Mouse (Mus musculus) liver, embryonic 14.5 days (tissue): ENCODE results near the gene Nxpe3. TPM values are rescaled to one million over a fixed set of nuclear protein-coding genes. Genes with fewer than 3 reads are reported as not detected.
A peak's percentile ranks its signal among the peaks of the same experiment; 100 is the strongest.
"Not testable (repeated sequence)": the region's sequence is repeated elsewhere in the genome, so short reads cannot be mapped to it uniquely, and the experiment has no call there.

Experiments
- ATAC-seq: fragments of 200-750 bp; cut with Nextera tagmentation; 2 replicates; pipeline ENCODE4 v1.8.0; 2017; ENCODE audit warnings: moderate number of reproducible peaks, mild to moderate bottlenecking, moderate library complexity; ENCODE audit not compliant: insufficient read depth
- DNase-seq, 3 experiments: peaks; one replicate each; pipeline ENCODE4 v3.0.0-alpha.2; 2012 to 2013; ENCODE audit warnings: low read depth in 3 of 3, low spot score in 3 of 3
- H3K27ac ChIP-seq: fragments of 300-500 bp; sonication (generic); 2 replicates; pipeline ENCODE4 v1.5.1; 2014; ENCODE audit warnings: moderate library complexity, mild to moderate bottlenecking, control low read depth, inconsistent platforms
- H3K27me3 ChIP-seq: fragments of 300-500 bp; sonication (generic); 2 replicates; pipeline ENCODE4 v1.6.1; 2014; ENCODE audit warnings: mild to moderate bottlenecking, low read length, moderate library complexity; ENCODE audit not compliant: control insufficient read depth, insufficient read depth
- H3K36me3 ChIP-seq: fragments of 300-500 bp; sonication (generic); replicated peaks from 2 replicates; pipeline ENCODE4 v1.6.1; 2014; ENCODE audit warnings: low read depth; ENCODE audit not compliant: control insufficient read depth, insufficient read depth
- H3K4me1 ChIP-seq, 2 experiments: fragments of 200-500 bp in 1 of 2; fragments of 300-500 bp in 1 of 2; sonication (generic) in 1 of 2; replicated peaks; 2 replicates each; pipeline ENCODE4 v1.6.1; 2012 to 2014; ENCODE audit warnings: antibody characterized with exemption in 1 of 2, inconsistent platforms in 1 of 2, low read length in 1 of 2; ENCODE audit not compliant: control insufficient read depth in 2 of 2, insufficient read depth in 2 of 2
- H3K4me2 ChIP-seq: fragments of 300-500 bp; sonication (generic); 2 replicates; pipeline ENCODE4 v1.6.1; 2014; ENCODE audit warnings: low read depth, mild to moderate bottlenecking, control low read depth, moderate library complexity
- H3K4me3 ChIP-seq, 2 experiments: fragments of 200-500 bp in 1 of 2; fragments of 300-500 bp in 1 of 2; sonication (generic) in 1 of 2; 2 replicates each; pipeline ENCODE4 v1.5.1; 2012 to 2014; ENCODE audit warnings: low read depth in 2 of 2, low read length in 2 of 2, mild to moderate bottlenecking in 2 of 2, control low read depth in 1 of 2, inconsistent platforms in 1 of 2, moderate library complexity in 1 of 2; ENCODE audit not compliant: insufficient read depth in 1 of 2
- H3K9ac ChIP-seq: fragments of 300-500 bp; sonication (generic); replicated peaks from 2 replicates; pipeline ENCODE4 v1.6.1; 2014; ENCODE audit warnings: mild to moderate bottlenecking, control low read depth, moderate library complexity
- H3K9me3 ChIP-seq: fragments of 300-500 bp; sonication (generic); 2 replicates; pipeline ENCODE4 v1.6.1; 2016; ENCODE audit warnings: low read length, mixed read lengths; ENCODE audit not compliant: control insufficient read depth
- CTCF ChIP-seq: IDR thresholded peaks from 2 replicates; pipeline ENCODE4 v1.5.1; 2016; ENCODE audit warnings: antibody characterized with exemption, low read depth, control low read depth
- EP300 ChIP-seq: IDR thresholded peaks from 2 replicates; pipeline ENCODE4 v1.6.1; 2016; ENCODE audit warnings: antibody characterized with exemption, low read depth
- WGBS: fragments of 180-500 bp; shearing (Covaris S2); extraction: QIAGEN DNeasy Blood & Tissue Kit; methylation state at CpG from one replicate; pipeline ENCODE4 v1.1.7; 2014; ENCODE audit not compliant: insufficient replicate concordance; 5-methylcytosine and 5-hydroxymethylcytosine counted together
- polyA plus RNA-seq, 2 experiments: library from polyadenylated mRNA; depleted of rRNA in 1 of 2; stranded (reverse) in 1 of 2; unstranded in 1 of 2; fragments of >200 nt; fragmentation: Nextera tagmentation in 1 of 2; extraction: Ambion mirVana in 1 of 2; gene quantifications; 2 replicates each; pipeline versions ENCODE4 v1.2.1 to v1.2.3; 2012 to 2014

Gene Nxpe3
- polyA plus RNA-seq, 2 experiments: 0.33 to 0.83 TPM

GRCm38 (mm10) chr16:55838129-55838509 lies 57.0 kb downstream of the Nxpe3 start:
- H3K27me3 ChIP-seq: no peaks in the 10 kb centered on the region
- H3K27ac ChIP-seq: peak overlapping the region; percentile 51; the same call in 1 of the 2 replicates

GRCm38 (mm10) chr16:55837653-55838052 lies 57.4 kb downstream of the Nxpe3 start:
- H3K9me3 ChIP-seq, H3K27me3 ChIP-seq, H3K9ac ChIP-seq, H3K36me3 ChIP-seq, DNase-seq, H3K4me3 ChIP-seq, H3K27ac ChIP-seq, ATAC-seq: not testable (repeated sequence)
- H3K4me1 ChIP-seq: peaks cover 0 to 11% of the 10 kb centered on the region in 2 experiments; a peak in 2 of 4 replicates
- peak overlapping the region; percentile 78 for H3K4me2 ChIP-seq
- 65% methylated on average over 8 of the region's 8 CpGs for WGBS

More at GRCm38 (mm10) chr16:55838129-55838509, 57.0 kb downstream of the Nxpe3 start:
- DNase-seq: no peak
- Histone ChIP-seq H3K36me3 (no peaks in the 10 kb centered on the region), H3K4me1 (peaks cover 0 to 11% of the 10 kb centered on the region in 2 experiments; a peak in 2 of 4 replicates), H3K9ac (peak overlapping the region; percentile 75), H3K4me2 (peak overlapping the region; percentile 78), H3K4me3 (peak overlapping the region; percentile 60 to 72), H3K9me3 (no peaks in the 10 kb centered on the region)
- WGBS: 6% methylated on average over 3 of the region's 3 CpGs
- ATAC-seq: no peak
- TF ChIP-seq EP300 (no peak), CTCF (no peak)

- H3K27ac ChIP-seq: no peak overlapping the region
- H3K4me2 ChIP-seq: no peak overlapping the region
- H3K9me3 ChIP-seq: no peaks in the 10 kb centered on the region
- 47% methylated on average over 2 of the region's 2 CpGs for WGBS
- DNase-seq (no peak), ATAC-seq (no peak)
- H3K4me1 ChIP-seq: peaks cover 0 to 11% of the 10 kb centered on the region in 2 experiments; a peak in 2 of 4 replicates
- H3K36me3 ChIP-seq: no peaks in the 10 kb centered on the region
- no peaks in the 10 kb centered on the region for H3K27me3 ChIP-seq
- H3K4me3 ChIP-seq: no peak overlapping the region
- no peak overlapping the region for H3K9ac ChIP-seq
- TF ChIP-seq CTCF: no peak
- no peak for TF ChIP-seq EP300
Observed at GRCm38 (mm10) chr16:55837168-55837567, 57.9 kb downstream of the Nxpe3 start.

GRCm38 (mm10) chr16:55835798-55836197 lies 59.3 kb downstream of the Nxpe3 start:
- Histone ChIP-seq H3K9me3 (no peaks in the 10 kb centered on the region), H3K9ac (no peak overlapping the region), H3K4me2 (no peak overlapping the region), H3K27ac (no peak overlapping the region), H3K4me1 (peaks cover 0 to 11% of the 10 kb centered on the region in 2 experiments; a peak in 2 of 4 replicates), H3K27me3 (no peaks in the 10 kb centered on the region), H3K4me3 (no peak overlapping the region), H3K36me3 (no peaks in the 10 kb centered on the region)
- DNase-seq (no peak), ATAC-seq (no peak)
- TF ChIP-seq CTCF: no peak
- no peak for TF ChIP-seq EP300

- no peaks in the 10 kb centered on the region for H3K36me3 ChIP-seq
- no peak for ATAC-seq
- no peak for TF ChIP-seq CTCF
- no peak for TF ChIP-seq EP300
- H3K9ac ChIP-seq: no peak overlapping the region
- no peak overlapping the region for H3K4me2 ChIP-seq
- H3K27ac ChIP-seq: no peak overlapping the region
- WGBS: 72% methylated on average over 8 of the region's 8 CpGs
- H3K27me3 ChIP-seq: no peaks in the 10 kb centered on the region
- no peak for DNase-seq
- H3K4me1 ChIP-seq: peaks cover 0 to 2% of the 10 kb centered on the region in 2 experiments; a peak in 1 of 4 replicates
- no peak overlapping the region for H3K4me3 ChIP-seq
- H3K9me3 ChIP-seq: no peaks in the 10 kb centered on the region
Observed at GRCm38 (mm10) chr16:55832617-55833016, 62.5 kb downstream of the Nxpe3 start.
